Mouse (Mus musculus): ENCODE results near the gene Scarf2. TPM values are rescaled to one million over a fixed set of nuclear protein-coding genes. Genes with fewer than 3 reads are reported as not detected.

The Scarf2 gene
- polyA plus RNA-seq (2015; fragmentation: Nextera tagmentation; extraction: Ambion mirVana) = 4.8 and 7.3 TPM in 2 replicates

- H3K4me1 ChIP-seq (ENCODE audit: control insufficient read depth, insufficient read depth, low read length) = peaks cover 26% of the 10 kb centered on the region
- peak; percentile 75 for ATAC-seq (ENCODE audit: insufficient read depth, low FRiP score)
- peak within 1 kb of the TSS; percentile 96 for H3K27ac ChIP-seq (ENCODE audit: low read length)
- H3K9me3 ChIP-seq (replicated peaks; ENCODE audit: control insufficient read depth, low read length) = no peaks in the 10 kb centered on the region
- peak within 1 kb of the TSS; percentile 88 for H3K9ac ChIP-seq (ENCODE audit: low read length)
- H3K36me3 ChIP-seq (ENCODE audit: control insufficient read depth, insufficient read depth, low read length) = no peaks in the 10 kb centered on the region
- WGBS = 1% methylated on average over 80 of the region's 81 CpGs
- H3K27me3 ChIP-seq (ENCODE audit: control insufficient read depth, insufficient read depth, low read length) = peaks cover 21% of the 10 kb centered on the region
- H3K4me2 ChIP-seq (ENCODE audit: low read depth, low read length) = peak within 1 kb of the TSS; percentile 71
- H3K4me3 ChIP-seq (replicated peaks; ENCODE audit: low read length) = peak within 1 kb of the TSS; percentile 73
These were observed at the start of gene Scarf2 for GRCm38 (mm10) chr16:17796971-17797811. Gene Scarf2 (plus strand): TSS chr16:17797282.

DNA sequence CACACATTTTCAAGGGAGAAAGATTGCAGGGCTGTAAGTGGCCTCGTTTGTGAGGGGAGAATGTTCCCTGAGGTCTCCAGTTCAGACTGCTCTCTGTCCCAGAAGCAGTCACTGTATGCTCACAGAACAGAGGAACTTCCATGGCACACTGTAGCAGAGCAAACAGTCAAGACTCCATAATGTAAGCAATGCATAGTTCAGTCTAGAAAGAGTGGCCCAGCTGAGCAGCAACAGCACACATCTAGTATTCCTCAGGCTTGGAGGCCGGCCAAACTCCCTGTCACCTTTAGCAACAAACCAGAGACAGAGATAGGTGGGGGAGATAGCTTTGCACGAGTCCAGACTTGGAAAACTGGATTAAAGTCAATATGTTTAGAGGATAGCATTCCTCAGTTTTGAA, 44.1 kb upstream of the Scarf2 start:
- Histone ChIP-seq H3K4me3 (replicated peaks; ENCODE audit: low read length) (no peak overlapping the region), H3K9ac (ENCODE audit: low read length) (peak overlapping the region; percentile 35; the same call in 1 of the 2 replicates), H3K4me2 (ENCODE audit: low read depth, low read length) (no peak overlapping the region), H3K27ac (ENCODE audit: low read length) (peak overlapping the region; percentile 85), H3K27me3 (ENCODE audit: control insufficient read depth, insufficient read depth, low read length) (no peaks in the 10 kb centered on the region), H3K9me3 (replicated peaks; ENCODE audit: control insufficient read depth, low read length) (no peaks in the 10 kb centered on the region), H3K4me1 (ENCODE audit: control insufficient read depth, insufficient read depth, low read length) (peaks cover 4% of the 10 kb centered on the region), H3K36me3 (ENCODE audit: control insufficient read depth, insufficient read depth, low read length) (no peaks in the 10 kb centered on the region)
- 8% methylated on average over 3 of the region's 3 CpGs for WGBS
- ATAC-seq (ENCODE audit: insufficient read depth, low FRiP score) = peak; percentile 92

GRCm38 (mm10) chr16:17753686-17754085, 43.4 kb upstream of the Scarf2 start:
- H3K27me3 ChIP-seq (ENCODE audit: control insufficient read depth, insufficient read depth, low read length) = no peaks in the 10 kb centered on the region
- H3K9me3 ChIP-seq (replicated peaks; ENCODE audit: control insufficient read depth, low read length) = no peaks in the 10 kb centered on the region
- ATAC-seq (ENCODE audit: insufficient read depth, low FRiP score) = no peak
- no peak overlapping the region for H3K4me3 ChIP-seq (replicated peaks; ENCODE audit: low read length)
- WGBS = 32% methylated on average over 1 of the region's 1 CpGs
- peaks cover 6% of the 10 kb centered on the region for H3K4me1 ChIP-seq (ENCODE audit: control insufficient read depth, insufficient read depth, low read length)
- no peak overlapping the region for H3K9ac ChIP-seq (ENCODE audit: low read length)
- H3K4me2 ChIP-seq (ENCODE audit: low read depth, low read length) = no peak overlapping the region
- H3K27ac ChIP-seq (ENCODE audit: low read length) = peak overlapping the region; percentile 85
- no peaks in the 10 kb centered on the region for H3K36me3 ChIP-seq (ENCODE audit: control insufficient read depth, insufficient read depth, low read length)

DNA sequence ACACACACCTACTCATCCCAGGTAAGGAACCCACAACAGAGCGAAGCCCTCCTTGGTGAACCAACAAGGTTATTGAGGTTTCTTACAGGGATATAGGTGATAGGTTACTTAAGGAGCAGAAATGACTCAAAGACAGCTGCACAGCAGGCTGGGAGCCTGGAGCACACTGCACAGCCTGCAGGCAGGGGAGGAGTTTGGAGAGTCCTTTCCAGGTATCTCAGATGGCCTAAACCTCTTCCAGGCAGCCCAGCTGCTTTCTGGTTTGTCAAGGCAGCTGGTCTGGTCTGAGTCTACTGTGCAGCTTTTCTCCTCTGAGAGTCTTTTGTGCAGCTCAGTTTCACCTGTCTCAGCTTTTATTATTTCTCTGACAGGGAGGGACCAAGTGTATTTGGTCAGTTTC, 39.3 kb upstream of the Scarf2 start:
- WGBS = 91% methylated on average over 1 of the region's 1 CpGs
- Histone ChIP-seq H3K36me3 (ENCODE audit: control insufficient read depth, insufficient read depth, low read length) (no peaks in the 10 kb centered on the region), H3K9me3 (replicated peaks; ENCODE audit: control insufficient read depth, low read length) (no peaks in the 10 kb centered on the region), H3K4me3 (replicated peaks; ENCODE audit: low read length) (no peak overlapping the region), H3K9ac (ENCODE audit: low read length) (no peak overlapping the region), H3K4me1 (ENCODE audit: control insufficient read depth, insufficient read depth, low read length) (peaks cover 21% of the 10 kb centered on the region), H3K27me3 (ENCODE audit: control insufficient read depth, insufficient read depth, low read length) (no peaks in the 10 kb centered on the region), H3K4me2 (ENCODE audit: low read depth, low read length) (no peak overlapping the region), H3K27ac (ENCODE audit: low read length) (no peak overlapping the region)
- ATAC-seq (ENCODE audit: insufficient read depth, low FRiP score) = no peak

DNA sequence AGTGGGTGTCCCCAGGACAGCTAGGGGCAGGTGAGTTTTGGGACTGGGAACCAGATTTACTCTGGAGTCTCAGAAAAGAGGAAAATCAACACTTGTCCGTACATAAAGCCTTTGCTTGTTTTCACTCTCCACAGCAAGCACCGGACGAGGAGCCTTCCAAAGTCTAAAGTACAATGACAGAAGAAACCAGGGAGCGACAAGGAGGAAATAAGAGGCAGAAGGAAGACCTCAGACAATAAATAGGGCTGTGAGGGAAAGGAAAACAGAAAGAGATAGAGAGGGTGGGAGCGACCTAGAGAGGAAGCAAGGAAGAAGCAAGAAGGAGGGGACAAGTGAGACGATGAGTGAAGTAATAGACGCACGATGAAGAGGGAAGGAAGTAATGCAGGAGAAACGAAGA, 38.2 kb upstream of the Scarf2 start:
- H3K27ac ChIP-seq (ENCODE audit: low read length) = peak overlapping the region; percentile 64
- peak overlapping the region; percentile 71 for H3K4me3 ChIP-seq (replicated peaks; ENCODE audit: low read length)
- no peaks in the 10 kb centered on the region for H3K36me3 ChIP-seq (ENCODE audit: control insufficient read depth, insufficient read depth, low read length)
- H3K4me2 ChIP-seq (ENCODE audit: low read depth, low read length) = peak overlapping the region; percentile 96
- ATAC-seq (ENCODE audit: insufficient read depth, low FRiP score) = 0 out of 2 replicates have a peak, but pooled peaks have one; percentile 5
- H3K9me3 ChIP-seq (replicated peaks; ENCODE audit: control insufficient read depth, low read length) = no peaks in the 10 kb centered on the region
- 30% methylated on average over 9 of the region's 9 CpGs for WGBS
- peak overlapping the region; percentile 94 for H3K9ac ChIP-seq (ENCODE audit: low read length)
- H3K4me1 ChIP-seq (ENCODE audit: control insufficient read depth, insufficient read depth, low read length) = peaks cover 19% of the 10 kb centered on the region; the same call in 1 of the 2 replicates
- no peaks in the 10 kb centered on the region for H3K27me3 ChIP-seq (ENCODE audit: control insufficient read depth, insufficient read depth, low read length)

DNA sequence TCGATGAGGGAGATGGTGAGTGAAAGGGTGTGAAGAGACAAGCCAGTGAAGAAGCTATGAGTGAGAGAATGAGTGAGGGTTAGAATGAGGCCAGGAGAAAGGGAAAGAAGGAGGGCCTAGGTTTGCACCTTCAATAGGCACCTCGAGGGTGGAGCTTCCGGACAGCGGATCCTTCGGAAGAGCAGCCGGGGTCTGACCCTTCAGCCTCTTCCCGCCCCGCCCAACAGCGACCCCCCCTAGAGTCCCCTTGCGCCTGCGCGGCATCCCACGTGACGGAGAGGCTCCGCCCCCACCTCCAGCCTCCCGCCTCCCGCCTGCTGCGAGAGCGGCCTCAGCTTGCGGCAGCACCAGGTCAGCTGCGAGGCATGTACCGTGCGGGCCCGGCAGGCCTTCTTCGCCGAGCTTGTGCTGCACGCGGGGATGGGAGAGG, 37.7 kb upstream of the Scarf2 start, which contains the start of gene Klhl22:
Gene Klhl22, plus strand, starts transcription at position 275 of the 430 bp plus-strand sequence.
- H3K4me2 ChIP-seq (ENCODE audit: low read depth, low read length) = peak within 1 kb of the TSS; percentile 96
- under 1% methylated on average over 28 of the region's 28 CpGs for WGBS
- H3K9me3 ChIP-seq (replicated peaks; ENCODE audit: control insufficient read depth, low read length) = no peaks in the 10 kb centered on the region
- H3K27me3 ChIP-seq (ENCODE audit: control insufficient read depth, insufficient read depth, low read length) = no peaks in the 10 kb centered on the region
- H3K27ac ChIP-seq (ENCODE audit: low read length) = peak within 1 kb of the TSS; percentile 72
- ATAC-seq (ENCODE audit: insufficient read depth, low FRiP score) = peak; percentile 95
- peaks cover 19% of the 10 kb centered on the region; the same call in 1 of the 2 replicates for H3K4me1 ChIP-seq (ENCODE audit: control insufficient read depth, insufficient read depth, low read length)
- H3K9ac ChIP-seq (ENCODE audit: low read length) = peak within 1 kb of the TSS; percentile 94
- H3K36me3 ChIP-seq (ENCODE audit: control insufficient read depth, insufficient read depth, low read length) = no peaks in the 10 kb centered on the region
- H3K4me3 ChIP-seq (replicated peaks; ENCODE audit: low read length) = peak within 1 kb of the TSS; percentile 71

DNA sequence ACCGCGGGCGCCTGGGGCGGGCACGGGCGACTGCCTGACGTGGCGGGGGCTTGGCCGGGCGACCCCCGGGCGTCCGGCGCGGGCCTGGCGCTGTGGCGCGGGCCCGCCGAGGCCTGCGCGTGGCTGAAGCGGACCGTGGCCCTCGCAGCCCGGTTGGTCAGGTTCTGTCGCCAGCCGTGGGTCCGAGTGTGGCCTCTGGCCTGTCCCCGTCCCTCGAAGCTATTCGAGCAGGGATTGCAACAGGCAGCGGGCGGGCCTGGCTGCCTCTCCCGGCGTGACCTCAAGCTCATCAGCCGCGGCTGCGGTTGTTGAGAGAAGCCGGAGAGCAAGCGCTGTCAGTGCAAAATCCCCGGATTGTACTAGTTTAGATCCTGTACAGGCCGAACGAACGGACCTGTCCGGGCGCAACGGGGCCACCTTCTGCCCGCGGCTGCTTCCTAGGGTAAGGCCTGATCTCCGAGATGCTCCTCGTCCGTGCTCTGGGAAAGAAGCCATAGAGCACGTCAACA, 37.2 kb upstream of the Scarf2 start:
- Histone ChIP-seq H3K27ac (ENCODE audit: low read length) (peak overlapping the region; percentile 72), H3K4me3 (replicated peaks; ENCODE audit: low read length) (peak overlapping the region; percentile 71), H3K27me3 (ENCODE audit: control insufficient read depth, insufficient read depth, low read length) (no peaks in the 10 kb centered on the region), H3K9ac (ENCODE audit: low read length) (peak overlapping the region; percentile 94), H3K4me2 (ENCODE audit: low read depth, low read length) (peak overlapping the region; percentile 96), H3K4me1 (ENCODE audit: control insufficient read depth, insufficient read depth, low read length) (peaks cover 19% of the 10 kb centered on the region; the same call in 1 of the 2 replicates), H3K36me3 (ENCODE audit: control insufficient read depth, insufficient read depth, low read length) (no peaks in the 10 kb centered on the region), H3K9me3 (replicated peaks; ENCODE audit: control insufficient read depth, low read length) (no peaks in the 10 kb centered on the region)
- WGBS = under 1% methylated on average over 39 of the region's 54 CpGs
- peak; percentile 27; the same call in 1 of the 2 replicates for ATAC-seq (ENCODE audit: insufficient read depth, low FRiP score)

DNA sequence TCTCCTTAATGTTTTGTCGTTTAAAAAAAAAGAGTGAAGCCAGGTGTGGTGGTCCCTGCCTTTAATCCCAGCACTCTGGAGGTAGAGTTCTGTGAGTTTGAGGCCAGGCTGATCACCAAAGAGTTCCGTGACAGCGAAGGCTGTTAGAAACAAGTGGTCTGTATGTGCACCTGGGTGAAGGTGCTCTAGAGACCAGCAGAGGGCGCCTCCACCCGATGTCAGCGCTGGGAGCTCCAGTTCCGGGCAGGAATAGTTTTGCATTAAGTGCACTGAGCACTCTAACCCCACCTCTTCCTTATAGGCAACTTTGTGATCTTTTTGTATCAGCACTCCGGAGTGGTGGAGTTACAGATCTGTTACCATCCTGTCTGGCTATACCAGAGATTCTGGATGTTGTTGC, 36.4 kb upstream of the Scarf2 start:
- no peak overlapping the region for H3K27ac ChIP-seq (ENCODE audit: low read length)
- no peaks in the 10 kb centered on the region for H3K36me3 ChIP-seq (ENCODE audit: control insufficient read depth, insufficient read depth, low read length)
- no peaks in the 10 kb centered on the region for H3K9me3 ChIP-seq (replicated peaks; ENCODE audit: control insufficient read depth, low read length)
- peak overlapping the region; percentile 96 for H3K4me2 ChIP-seq (ENCODE audit: low read depth, low read length)
- H3K4me3 ChIP-seq (replicated peaks; ENCODE audit: low read length) = peak overlapping the region; percentile 71
- H3K4me1 ChIP-seq (ENCODE audit: control insufficient read depth, insufficient read depth, low read length) = peaks cover 19% of the 10 kb centered on the region; the same call in 1 of the 2 replicates
- 36% methylated on average over 8 of the region's 8 CpGs for WGBS
- H3K9ac ChIP-seq (ENCODE audit: low read length) = peak overlapping the region; percentile 94
- no peaks in the 10 kb centered on the region for H3K27me3 ChIP-seq (ENCODE audit: control insufficient read depth, insufficient read depth, low read length)
- ATAC-seq (ENCODE audit: insufficient read depth, low FRiP score) = no peak

DNA sequence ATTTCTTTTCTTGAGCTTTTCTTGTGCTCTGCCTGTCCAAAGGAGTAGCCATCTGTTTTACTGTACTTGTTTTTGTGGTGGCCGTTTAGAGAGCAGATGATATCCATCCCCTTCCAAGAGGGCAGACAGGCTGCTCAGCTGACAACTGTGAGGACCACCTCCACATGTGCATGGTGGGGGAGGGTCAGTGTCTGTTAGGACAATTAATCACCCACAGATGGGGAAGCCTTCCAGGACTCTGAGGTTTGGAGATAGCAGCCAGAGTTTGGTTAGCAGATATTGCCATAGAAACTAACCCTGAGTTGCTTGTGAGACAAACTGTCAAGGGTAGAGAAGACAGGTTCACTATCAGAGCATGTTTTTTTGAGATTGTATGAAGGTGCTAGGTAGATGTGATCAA, 36.0 kb upstream of the Scarf2 start:
- peak overlapping the region; percentile 96 for H3K4me2 ChIP-seq (ENCODE audit: low read depth, low read length)
- 30% methylated on average over 1 of the region's 1 CpGs for WGBS
- H3K4me3 ChIP-seq (replicated peaks; ENCODE audit: low read length) = peak overlapping the region; percentile 71; the same call in 1 of the 2 replicates
- H3K27me3 ChIP-seq (ENCODE audit: control insufficient read depth, insufficient read depth, low read length) = no peaks in the 10 kb centered on the region
- no peaks in the 10 kb centered on the region for H3K36me3 ChIP-seq (ENCODE audit: control insufficient read depth, insufficient read depth, low read length)
- H3K27ac ChIP-seq (ENCODE audit: low read length) = no peak overlapping the region
- H3K9ac ChIP-seq (ENCODE audit: low read length) = 0 out of 2 replicates have a peak overlapping the region, but pooled peaks have one; percentile 94
- peaks cover 19% of the 10 kb centered on the region; the same call in 1 of the 2 replicates for H3K4me1 ChIP-seq (ENCODE audit: control insufficient read depth, insufficient read depth, low read length)
- ATAC-seq (ENCODE audit: insufficient read depth, low FRiP score) = no peak
- H3K9me3 ChIP-seq (replicated peaks; ENCODE audit: control insufficient read depth, low read length) = no peaks in the 10 kb centered on the region

All from stomach, embryonic 16.5 days (tissue).